Mouse (Mus musculus) testis, adult 2 months (tissue): Measurements from ENCODE around the gene Dffa. TPM values are rescaled to one million over a fixed set of nuclear protein-coding genes. Genes with fewer than 3 reads are reported as not detected.

Experiments
- H3K27ac ChIP-seq: fragments of 200-500 bp; 2 replicates; pipeline ENCODE4 v1.5.1; 2012; ENCODE audit warnings: low read depth, low read length; ENCODE audit not compliant: control insufficient read depth, insufficient read depth
- H3K27me3 ChIP-seq: fragments of 200-500 bp; 2 replicates; pipeline ENCODE4 v1.6.1; 2012; ENCODE audit warnings: mild to moderate bottlenecking, low read length, moderate library complexity; ENCODE audit not compliant: control insufficient read depth, insufficient read depth
- H3K36me3 ChIP-seq: fragments of 200-500 bp; 2 replicates; pipeline ENCODE4 v1.6.1; 2012; ENCODE audit warnings: mild to moderate bottlenecking, low read length; ENCODE audit not compliant: control insufficient read depth, insufficient read depth
- H3K4me1 ChIP-seq: fragments of 200-500 bp; 2 replicates; pipeline ENCODE4 v1.6.1; 2012; ENCODE audit warnings: low read length; ENCODE audit not compliant: control insufficient read depth, insufficient read depth
- H3K4me3 ChIP-seq: fragments of 200-500 bp; 2 replicates; pipeline ENCODE4 v1.5.1; 2012; ENCODE audit warnings: low read depth, mild to moderate bottlenecking, low read length, moderate library complexity, mixed read lengths; ENCODE audit not compliant: control insufficient read depth
- CTCF ChIP-seq: fragments of 200-500 bp; IDR thresholded peaks from 2 replicates; pipeline ENCODE4 v1.5.1; 2012; ENCODE audit warnings: low read depth, mild to moderate bottlenecking, inconsistent platforms, low read length, moderate library complexity; ENCODE audit not compliant: control insufficient read depth, insufficient read depth, insufficient replicate concordance
- POLR2A ChIP-seq: fragments of 200-500 bp; IDR thresholded peaks from 2 replicates; pipeline ENCODE4 v1.6.1; 2012; ENCODE audit warnings: low read depth, mild to moderate bottlenecking, inconsistent platforms, low read length, moderate library complexity; ENCODE audit not compliant: control insufficient read depth
- polyA plus RNA-seq: library from polyadenylated mRNA; depleted of rRNA; stranded (reverse); fragments of >200 nt; gene quantifications from 2 replicates; pipeline ENCODE4 v1.2.3, GENCODE M21; 2012

The Dffa gene
- polyA plus RNA-seq, 1 experiment = 8.2 TPM

- no peaks in the 10 kb centered on the region for H3K27me3 ChIP-seq
- no peaks in the 10 kb centered on the region; the same call in 1 of the 2 replicates for H3K4me1 ChIP-seq
- H3K36me3 ChIP-seq = no peaks in the 10 kb centered on the region; the same call in 1 of the 2 replicates
- no peak for TF ChIP-seq CTCF
- H3K4me3 ChIP-seq = no peak overlapping the region
- no peak overlapping the region for H3K27ac ChIP-seq
Measured at GRCm38 (mm10) chr4:149078261-149078660, 25.7 kb upstream of the Dffa start.

GRCm38 (mm10) chr4:149079629-149080028, 24.3 kb upstream of the Dffa start:
- H3K36me3 ChIP-seq = no peaks in the 10 kb centered on the region; the same call in 1 of the 2 replicates
- no peak overlapping the region for H3K4me3 ChIP-seq
- no peak for TF ChIP-seq POLR2A
- no peak for TF ChIP-seq CTCF
- H3K27me3 ChIP-seq = no peaks in the 10 kb centered on the region
- H3K27ac ChIP-seq = no peak overlapping the region
- H3K4me1 ChIP-seq = no peaks in the 10 kb centered on the region; the same call in 1 of the 2 replicates

- TF ChIP-seq POLR2A (no peak), CTCF (no peak)
- Histone ChIP-seq H3K4me3 (no peak overlapping the region), H3K36me3 (no peaks in the 10 kb centered on the region)
Measured at GRCm38 (mm10) chr4:149080111-149080510, 23.8 kb upstream of the Dffa start.

GRCm38 (mm10) chr4:149081528-149081927, 22.4 kb upstream of the Dffa start:
- Histone ChIP-seq H3K4me1 (no peaks in the 10 kb centered on the region; the same call in 1 of the 2 replicates), H3K27ac (peak overlapping the region; percentile 33; the same call in 1 of the 2 replicates), H3K4me3 (no peak overlapping the region), H3K36me3 (no peaks in the 10 kb centered on the region), H3K27me3 (no peaks in the 10 kb centered on the region)
- TF ChIP-seq POLR2A (no peak), CTCF (no peak)

More at GRCm38 (mm10) chr4:149080111-149080510, 23.8 kb upstream of the Dffa start:
- no peak overlapping the region for H3K27ac ChIP-seq
- no peaks in the 10 kb centered on the region; the same call in 1 of the 2 replicates for H3K4me1 ChIP-seq
- no peaks in the 10 kb centered on the region for H3K27me3 ChIP-seq

GRCm38 (mm10) chr4:149085381-149085780, 18.6 kb upstream of the Dffa start:
- no peaks in the 10 kb centered on the region; the same call in 1 of the 2 replicates for H3K4me1 ChIP-seq
- H3K4me3 ChIP-seq = no peak overlapping the region
- TF ChIP-seq CTCF (no peak), POLR2A (no peak)
- H3K36me3 ChIP-seq = no peaks in the 10 kb centered on the region
- H3K27me3 ChIP-seq = no peaks in the 10 kb centered on the region
- no peak overlapping the region for H3K27ac ChIP-seq

- no peaks in the 10 kb centered on the region for H3K4me1 ChIP-seq
- no peaks in the 10 kb centered on the region for H3K36me3 ChIP-seq
- no peak for TF ChIP-seq POLR2A
- TF ChIP-seq CTCF = no peak
- H3K4me3 ChIP-seq = no peak overlapping the region
- no peak overlapping the region for H3K27ac ChIP-seq
- H3K27me3 ChIP-seq = no peaks in the 10 kb centered on the region
Measured at GRCm38 (mm10) chr4:149091364-149091763, 12.6 kb upstream of the Dffa start.

GRCm38 (mm10) chr4:149097956-149098355, 6.0 kb upstream of the Dffa start:
- TF ChIP-seq POLR2A (no peak), CTCF (no peak)
- Histone ChIP-seq H3K4me3 (no peak overlapping the region), H3K27ac (no peak overlapping the region), H3K27me3 (no peaks in the 10 kb centered on the region), H3K4me1 (peaks cover 5% of the 10 kb centered on the region), H3K36me3 (no peaks in the 10 kb centered on the region)

GRCm38 (mm10) chr4:149098571-149098970, 5.4 kb upstream of the Dffa start:
- Histone ChIP-seq H3K36me3 (no peaks in the 10 kb centered on the region), H3K27me3 (no peaks in the 10 kb centered on the region), H3K27ac (peak overlapping the region; percentile 51; the same call in 1 of the 2 replicates), H3K4me1 (peaks cover 5% of the 10 kb centered on the region), H3K4me3 (peak overlapping the region; percentile 94)
- TF ChIP-seq POLR2A = no peak
- no peak for TF ChIP-seq CTCF
